Mouse (Mus musculus): ENCODE measurements at regions not wholly inside any gene's neighbourhood (a gene's known extent, or its start where the extent isn't known, plus 50 kb on each side); places are given as distances from the start of the nearest gene placed in this dataset.

DNA sequence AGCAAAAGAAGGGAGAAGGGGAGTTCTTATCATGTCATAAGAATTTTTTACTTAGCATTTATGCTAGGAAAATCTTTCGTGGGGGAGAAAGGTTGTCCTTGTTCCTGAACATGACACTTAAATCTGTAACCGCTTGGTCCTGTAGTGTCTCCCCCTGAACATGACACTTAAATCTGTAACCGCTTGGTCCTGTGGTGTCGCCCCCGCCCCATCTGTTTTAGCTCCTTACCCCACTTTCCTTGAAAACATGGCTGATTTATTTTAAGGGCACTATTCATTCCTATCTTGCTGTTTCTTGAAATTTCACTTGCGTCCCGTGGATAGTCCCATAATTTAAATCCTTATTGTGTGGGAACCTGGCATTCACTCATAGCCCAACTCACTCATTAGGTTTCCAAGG, 82.2 kb downstream of the Rap2a start:
- no peak overlapping the region for H3K9ac ChIP-seq (ENCODE audit: low read depth, low read length)
- WGBS = 88% methylated on average over 7 of the region's 7 CpGs
- TF ChIP-seq CTCF (IDR thresholded peaks at IDR 0.05) (no peak), POLR2A (IDR thresholded peaks at IDR 0.05; ENCODE audit: insufficient read depth, low read depth, low read length) (no peak), EP300 (IDR thresholded peaks at IDR 0.05; ENCODE audit: insufficient read depth, low read depth, low read length) (no peak)
- H3K27me3 ChIP-seq (ENCODE audit: control insufficient read depth, insufficient read depth, low read length) = no peaks in the 10 kb centered on the region; the same call in 1 of the 2 replicates
- no peaks in the 10 kb centered on the region for H3K4me1 ChIP-seq (ENCODE audit: control insufficient read depth, insufficient read depth, low read length)
- H3K79me2 ChIP-seq (replicated peaks; ENCODE audit: control insufficient read depth, insufficient read depth, low read length) = no peaks in the 10 kb centered on the region
- intact Hi-C loops (cut with DNase I) = no loop called here
- no peaks in the 10 kb centered on the region for H3K36me3 ChIP-seq (ENCODE audit: control insufficient read depth, insufficient read depth, low read length)
- H3K4me3 ChIP-seq = no peak overlapping the region
- no peak overlapping the region for H3K27ac ChIP-seq
- DNase-seq = no peak

- Histone ChIP-seq H3K9ac (ENCODE audit: low read depth, low read length) (no peak overlapping the region), H3K27ac (no peak overlapping the region), H3K27me3 (ENCODE audit: control insufficient read depth, insufficient read depth, low read length) (no peaks in the 10 kb centered on the region; the same call in 1 of the 2 replicates), H3K36me3 (ENCODE audit: control insufficient read depth, insufficient read depth, low read length) (no peaks in the 10 kb centered on the region), H3K79me2 (replicated peaks; ENCODE audit: control insufficient read depth, insufficient read depth, low read length) (no peaks in the 10 kb centered on the region), H3K4me1 (ENCODE audit: control insufficient read depth, insufficient read depth, low read length) (no peaks in the 10 kb centered on the region), H3K4me3 (no peak overlapping the region)
- intact Hi-C loops (cut with DNase I) = no loop called here
- DNase-seq = no peak
- WGBS = 72% methylated on average over 2 of the region's 2 CpGs
- no peak for TF ChIP-seq POLR2A (IDR thresholded peaks at IDR 0.05; ENCODE audit: insufficient read depth, low read depth, low read length)
These were observed 82.7 kb downstream of the Rap2a start for GRCm38 (mm10) chr14:120560987-120561386.

GRCm38 (mm10) chr14:120566945-120567344, 88.7 kb downstream of the Rap2a start:
- TF ChIP-seq EP300 (IDR thresholded peaks at IDR 0.05; ENCODE audit: insufficient read depth, low read depth, low read length) = no peak
- no peak for TF ChIP-seq POLR2A (IDR thresholded peaks at IDR 0.05; ENCODE audit: insufficient read depth, low read depth, low read length)
- TF ChIP-seq CTCF (IDR thresholded peaks at IDR 0.05) = no peak
- H3K27me3 ChIP-seq (ENCODE audit: control insufficient read depth, insufficient read depth, low read length) = no peaks in the 10 kb centered on the region; the same call in 1 of the 2 replicates
- no peaks in the 10 kb centered on the region for H3K36me3 ChIP-seq (ENCODE audit: control insufficient read depth, insufficient read depth, low read length)
- 37% methylated on average over 1 of the region's 1 CpGs for WGBS
- no peaks in the 10 kb centered on the region for H3K4me1 ChIP-seq (ENCODE audit: control insufficient read depth, insufficient read depth, low read length)
- no peak overlapping the region for H3K9ac ChIP-seq (ENCODE audit: low read depth, low read length)
- no peak overlapping the region for H3K4me3 ChIP-seq
- no peaks in the 10 kb centered on the region for H3K79me2 ChIP-seq (replicated peaks; ENCODE audit: control insufficient read depth, insufficient read depth, low read length)
- no peak overlapping the region for H3K27ac ChIP-seq
- intact Hi-C loops (cut with DNase I) = no loop called here
- DNase-seq = no peak

DNA sequence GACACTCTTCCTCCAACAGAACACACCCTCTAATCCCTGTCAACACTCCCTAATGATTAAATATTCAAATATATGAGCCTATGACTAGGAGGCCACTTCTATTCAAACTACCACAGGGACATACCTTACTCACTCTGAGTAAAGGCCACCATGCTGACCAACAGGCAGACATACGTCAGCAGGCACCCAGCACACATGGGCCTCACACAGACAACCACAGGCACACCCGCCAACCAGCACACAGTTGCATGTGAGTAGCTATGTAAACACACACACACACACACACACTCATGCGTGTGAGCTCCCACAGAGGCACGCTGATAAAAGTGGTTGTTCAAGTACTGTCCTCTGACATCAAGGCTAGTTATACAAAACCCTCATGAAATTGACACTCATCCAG, 89.8 kb downstream of the Rap2a start:
- TF ChIP-seq CTCF (IDR thresholded peaks at IDR 0.05) = no peak
- no peak for TF ChIP-seq EP300 (IDR thresholded peaks at IDR 0.05; ENCODE audit: insufficient read depth, low read depth, low read length)
- TF ChIP-seq POLR2A (IDR thresholded peaks at IDR 0.05; ENCODE audit: insufficient read depth, low read depth, low read length) = no peak
- no peaks in the 10 kb centered on the region for H3K36me3 ChIP-seq (ENCODE audit: control insufficient read depth, insufficient read depth, low read length)
- no peaks in the 10 kb centered on the region; the same call in 1 of the 2 replicates for H3K4me1 ChIP-seq (ENCODE audit: control insufficient read depth, insufficient read depth, low read length)
- H3K27ac ChIP-seq = no peak overlapping the region
- H3K4me3 ChIP-seq = no peak overlapping the region
- 85% methylated on average over 4 of the region's 4 CpGs for WGBS
- no peak overlapping the region for H3K9ac ChIP-seq (ENCODE audit: low read depth, low read length)
- no peaks in the 10 kb centered on the region; the same call in 1 of the 2 replicates for H3K27me3 ChIP-seq (ENCODE audit: control insufficient read depth, insufficient read depth, low read length)
- DNase-seq = no peak
- H3K79me2 ChIP-seq (replicated peaks; ENCODE audit: control insufficient read depth, insufficient read depth, low read length) = no peaks in the 10 kb centered on the region
- intact Hi-C loops (cut with DNase I) = no loop called here

DNA sequence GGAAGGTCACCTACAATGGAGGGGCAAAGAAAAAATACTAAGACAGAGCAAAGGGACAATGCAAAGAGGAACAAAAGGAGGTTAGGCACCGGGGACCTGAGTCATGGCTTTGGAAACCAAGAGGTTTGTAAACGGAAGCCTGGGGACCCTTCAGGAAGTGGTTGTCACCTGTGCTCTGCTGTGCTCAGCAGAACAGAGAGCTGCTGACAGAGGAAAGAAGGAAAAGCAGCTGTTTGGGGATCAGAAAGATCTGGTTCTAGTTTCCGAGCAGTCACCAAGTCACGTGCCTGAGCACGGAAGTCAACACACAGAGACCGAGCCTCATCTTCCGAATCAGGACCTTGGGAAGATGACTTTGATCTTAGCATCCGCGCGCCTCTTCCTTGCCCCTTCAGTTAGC, 94.0 kb downstream of the Rap2a start:
- Histone ChIP-seq H3K27me3 (ENCODE audit: control insufficient read depth, insufficient read depth, low read length) (no peaks in the 10 kb centered on the region), H3K4me3 (no peak overlapping the region), H3K27ac (no peak overlapping the region), H3K36me3 (ENCODE audit: control insufficient read depth, insufficient read depth, low read length) (no peaks in the 10 kb centered on the region), H3K4me1 (ENCODE audit: control insufficient read depth, insufficient read depth, low read length) (no peaks in the 10 kb centered on the region; the same call in 1 of the 2 replicates), H3K9ac (ENCODE audit: low read depth, low read length) (no peak overlapping the region), H3K79me2 (replicated peaks; ENCODE audit: control insufficient read depth, insufficient read depth, low read length) (no peaks in the 10 kb centered on the region)
- intact Hi-C loops (cut with DNase I) = no loop called here
- WGBS = 51% methylated on average over 10 of the region's 10 CpGs
- no peak for DNase-seq
- no peak for TF ChIP-seq CTCF (IDR thresholded peaks at IDR 0.05)
- TF ChIP-seq POLR2A (IDR thresholded peaks at IDR 0.05; ENCODE audit: insufficient read depth, low read depth, low read length) = no peak
- TF ChIP-seq EP300 (IDR thresholded peaks at IDR 0.05; ENCODE audit: insufficient read depth, low read depth, low read length) = no peak

DNA sequence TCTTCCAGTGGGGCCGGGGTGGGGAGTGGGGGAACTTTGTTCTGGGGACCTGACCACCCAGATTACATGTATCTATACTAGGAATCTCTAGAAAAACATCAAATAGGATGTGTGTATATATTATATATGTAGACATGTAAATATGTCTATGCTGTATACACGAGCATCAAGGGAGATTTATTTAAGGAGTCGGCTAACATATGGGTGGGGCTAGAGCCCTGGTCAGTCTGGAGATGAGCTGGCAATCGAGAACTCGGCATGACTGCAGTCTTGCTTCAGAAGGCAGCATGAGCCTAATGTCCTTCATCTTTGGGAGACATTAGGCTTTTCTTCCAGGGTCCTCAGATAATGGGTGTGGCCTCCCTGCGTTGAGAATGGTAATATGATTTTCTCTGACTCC, 97.0 kb downstream of the Rap2a start:
- WGBS = 82% methylated on average over 6 of the region's 6 CpGs
- TF ChIP-seq CTCF (IDR thresholded peaks at IDR 0.05) (no peak), EP300 (IDR thresholded peaks at IDR 0.05; ENCODE audit: insufficient read depth, low read depth, low read length) (no peak), POLR2A (IDR thresholded peaks at IDR 0.05; ENCODE audit: insufficient read depth, low read depth, low read length) (no peak)

More for the DNA sequence above, 97.0 kb downstream of the Rap2a start:
- no peaks in the 10 kb centered on the region for H3K79me2 ChIP-seq (replicated peaks; ENCODE audit: control insufficient read depth, insufficient read depth, low read length)
- no peaks in the 10 kb centered on the region; the same call in 1 of the 2 replicates for H3K4me1 ChIP-seq (ENCODE audit: control insufficient read depth, insufficient read depth, low read length)
- no peak overlapping the region for H3K4me3 ChIP-seq
- no peaks in the 10 kb centered on the region for H3K36me3 ChIP-seq (ENCODE audit: control insufficient read depth, insufficient read depth, low read length)
- H3K27ac ChIP-seq = no peak overlapping the region
- no peak for DNase-seq
- no peak overlapping the region for H3K9ac ChIP-seq (ENCODE audit: low read depth, low read length)
- H3K27me3 ChIP-seq (ENCODE audit: control insufficient read depth, insufficient read depth, low read length) = no peaks in the 10 kb centered on the region
- intact Hi-C loops (cut with DNase I) = no loop called here

All from heart, adult 2 months (tissue).